Mouse (Mus musculus) liver, embryonic 12.5 days (tissue): ENCODE data around the gene Vps37b. TPM values are rescaled to one million over a fixed set of nuclear protein-coding genes. Genes with fewer than 3 reads are reported as not detected.
A peak's percentile ranks its signal among the peaks of the same experiment; 100 is the strongest.

Experiments
- ATAC-seq: fragments of 200-750 bp; cut with Nextera tagmentation; 2 replicates; pipeline ENCODE4 v1.8.0; 2017; ENCODE audit warnings: moderate number of reproducible peaks, mild to moderate bottlenecking, moderate library complexity
- H3K27ac ChIP-seq: fragments of 300-500 bp; sonication (generic); 2 replicates; pipeline ENCODE4 v1.5.1; 2016; ENCODE audit warnings: mild to moderate bottlenecking
- H3K27me3 ChIP-seq: fragments of 300-500 bp; sonication (generic); replicated peaks from 2 replicates; pipeline ENCODE4 v1.6.1; 2016; ENCODE audit warnings: mild to moderate bottlenecking, moderate library complexity
- H3K36me3 ChIP-seq: fragments of 300-500 bp; sonication (generic); 2 replicates; pipeline ENCODE4 v1.6.1; 2016; ENCODE audit warnings: mild to moderate bottlenecking, moderate library complexity
- H3K4me1 ChIP-seq: fragments of 300-500 bp; sonication (generic); 2 replicates; pipeline ENCODE4 v1.6.1; 2016
- H3K4me2 ChIP-seq: fragments of 300-500 bp; sonication (generic); 2 replicates; pipeline ENCODE4 v1.6.1; 2016; ENCODE audit warnings: mild to moderate bottlenecking, moderate library complexity
- H3K4me3 ChIP-seq: fragments of 300-500 bp; sonication (generic); 2 replicates; pipeline ENCODE4 v1.5.1; 2016; ENCODE audit warnings: mild to moderate bottlenecking, moderate library complexity
- H3K9ac ChIP-seq: fragments of 300-500 bp; sonication (generic); 2 replicates; pipeline ENCODE4 v1.6.1; 2016; ENCODE audit warnings: mild to moderate bottlenecking, moderate library complexity
- H3K9me3 ChIP-seq: fragments of 300-500 bp; sonication (generic); replicated peaks from 2 replicates; pipeline ENCODE4 v1.6.1; 2016; ENCODE audit warnings: mild to moderate bottlenecking, moderate library complexity
- WGBS: fragments of 180-500 bp; shearing (Covaris S2); methylation state at CpG from one replicate; pipeline ENCODE4 v1.1.7; 2016; ENCODE audit not compliant: insufficient replicate concordance; 5-methylcytosine and 5-hydroxymethylcytosine counted together
- polyA plus RNA-seq: library from polyadenylated mRNA; unstranded; fragments of >200 nt; fragmentation: Nextera tagmentation; extraction: Ambion mirVana; gene quantifications from 2 replicates; pipeline ENCODE4 v1.2.1, GENCODE M21; 2016

Gene Vps37b
- polyA plus RNA-seq, 1 experiment from 2014 or later: 20.9 TPM

DNA sequence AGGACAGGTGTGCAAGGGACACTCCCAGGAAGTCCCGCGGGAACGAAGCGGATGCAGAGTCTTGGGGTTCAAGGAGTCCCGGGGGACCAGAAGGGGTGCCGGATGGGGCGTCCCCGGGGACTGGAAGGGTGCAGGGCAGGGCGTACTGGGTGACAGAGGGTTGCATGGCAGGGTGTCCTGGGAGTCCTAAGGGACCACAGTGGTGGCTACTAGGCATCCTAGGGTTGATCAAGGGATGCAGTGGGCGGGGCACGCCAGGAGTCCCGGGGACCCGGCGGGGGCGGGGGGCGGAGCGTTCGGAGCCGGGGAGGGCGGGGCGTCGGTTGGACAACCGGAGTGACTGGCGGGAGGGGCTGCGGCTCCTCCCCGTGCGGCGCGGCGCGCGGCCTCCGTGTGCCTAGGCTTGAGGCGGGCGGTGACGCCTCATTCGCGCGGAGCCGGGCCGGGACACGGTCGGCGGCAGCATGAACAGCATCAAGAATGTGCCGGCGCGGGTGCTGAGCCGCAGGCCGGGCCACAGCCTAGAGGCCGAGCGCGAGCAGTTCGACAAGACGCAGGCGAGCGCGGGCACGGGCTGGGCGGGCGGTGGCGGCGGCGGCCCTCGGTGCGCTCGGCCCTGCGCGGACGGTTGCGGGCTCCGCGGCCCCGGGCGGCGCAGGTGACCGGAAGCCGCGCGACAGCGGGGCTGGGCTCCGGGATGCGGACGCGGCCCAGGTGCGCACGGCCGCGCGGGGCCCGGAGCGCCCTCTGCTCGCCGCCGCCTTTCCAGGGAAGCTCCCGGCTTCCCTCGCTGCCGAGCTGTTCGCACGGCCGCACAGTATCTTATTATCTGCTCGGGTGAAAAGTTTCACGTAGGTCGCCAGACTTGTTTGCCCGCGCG is 58.5 kb downstream of the Vps37b start, which contains the start of gene Hip1r:
TSS of gene Hip1r (plus strand) at position 330 of the 880 bp plus-strand sequence.
- ATAC-seq: peak; percentile 86
- WGBS: 2% methylated on average over 105 of the region's 106 CpGs
- Histone ChIP-seq H3K27ac (peak within 1 kb of the TSS; percentile 78), H3K4me3 (peak within 1 kb of the TSS; percentile 76), H3K4me1 (peaks cover 42% of the 10 kb centered on the region), H3K9me3 (no peaks in the 10 kb centered on the region), H3K4me2 (peak within 1 kb of the TSS; percentile 86), H3K36me3 (no peaks in the 10 kb centered on the region), H3K9ac (peak within 1 kb of the TSS; percentile 77), H3K27me3 (peaks cover 56% of the 10 kb centered on the region)

DNA sequence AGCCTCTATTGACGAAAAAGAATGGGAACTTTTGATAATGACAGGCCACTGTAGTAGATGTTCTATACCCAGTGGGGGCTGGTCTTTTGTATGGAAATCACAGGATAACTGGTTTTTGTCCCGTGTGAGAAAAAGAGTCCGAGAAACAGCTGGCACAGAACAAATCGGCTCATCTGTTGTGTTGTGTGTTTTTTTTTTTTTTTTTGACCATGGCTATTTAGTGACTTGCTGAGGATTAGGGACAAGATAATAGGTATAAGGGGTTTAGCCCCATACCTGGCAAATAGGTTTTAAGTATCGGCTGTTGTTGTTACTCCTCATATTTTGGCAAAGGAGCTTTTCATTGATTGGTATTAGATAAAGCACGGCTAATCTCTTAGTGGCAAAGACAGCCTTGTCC is 59.6 kb downstream of the Vps37b start:
- peaks cover 32% of the 10 kb centered on the region for H3K4me1 ChIP-seq
- H3K36me3 ChIP-seq: no peaks in the 10 kb centered on the region
- ATAC-seq: no peak
- WGBS: 66% methylated on average over 6 of the region's 6 CpGs
- peaks cover 56% of the 10 kb centered on the region for H3K27me3 ChIP-seq
- no peak overlapping the region for H3K4me2 ChIP-seq
- H3K9me3 ChIP-seq: no peaks in the 10 kb centered on the region
- no peak overlapping the region for H3K9ac ChIP-seq
- no peak overlapping the region for H3K4me3 ChIP-seq
- H3K27ac ChIP-seq: no peak overlapping the region

- peaks cover 42% of the 10 kb centered on the region for H3K27me3 ChIP-seq
- H3K36me3 ChIP-seq: no peaks in the 10 kb centered on the region
- H3K4me3 ChIP-seq: no peak overlapping the region
- no peak overlapping the region for H3K27ac ChIP-seq
- WGBS: 76% methylated on average over 4 of the region's 4 CpGs
- no peak overlapping the region for H3K9ac ChIP-seq
- H3K9me3 ChIP-seq: no peaks in the 10 kb centered on the region
- no peak overlapping the region for H3K4me2 ChIP-seq
- H3K4me1 ChIP-seq: peaks cover 24% of the 10 kb centered on the region
- ATAC-seq: no peak
These were observed 61.5 kb downstream of the Vps37b start for GRCm38 (mm10) chr5:123970576-123970975.

- H3K4me3 ChIP-seq: no peak overlapping the region
- ATAC-seq: no peak
- 71% methylated on average over 8 of the region's 8 CpGs for WGBS
- H3K4me2 ChIP-seq: no peak overlapping the region
- H3K9me3 ChIP-seq: no peaks in the 10 kb centered on the region
- no peaks in the 10 kb centered on the region for H3K36me3 ChIP-seq
- no peak overlapping the region for H3K27ac ChIP-seq
- H3K9ac ChIP-seq: no peak overlapping the region
- H3K4me1 ChIP-seq: peaks cover 21% of the 10 kb centered on the region
- H3K27me3 ChIP-seq: peaks cover 30% of the 10 kb centered on the region
These were observed 62.9 kb downstream of the Vps37b start for GRCm38 (mm10) chr5:123969216-123969615.

DNA sequence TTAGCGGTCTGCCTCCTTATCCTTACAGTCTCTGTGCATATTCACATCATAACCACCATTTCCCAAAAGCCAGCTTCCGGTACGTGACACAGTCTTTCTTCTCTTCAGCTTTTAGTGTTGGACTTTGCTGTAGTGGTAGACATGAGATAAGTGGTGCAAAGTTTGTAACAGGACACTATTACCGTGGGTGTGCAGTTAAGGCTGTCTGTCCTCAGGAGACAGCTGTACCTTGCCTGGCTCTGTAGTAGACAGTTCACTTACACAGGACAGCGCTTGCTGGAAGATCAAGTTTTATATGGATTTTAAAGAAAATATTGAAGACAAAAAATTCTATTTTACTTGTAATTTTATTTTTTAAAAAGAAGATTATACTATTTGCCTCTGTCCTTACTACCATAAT is 63.6 kb downstream of the Vps37b start:
- no peak for ATAC-seq
- H3K4me2 ChIP-seq: no peak overlapping the region
- WGBS: 73% methylated on average over 5 of the region's 5 CpGs

GRCm38 (mm10) chr5:123966759-123967158 is 65.3 kb downstream of the Vps37b start:
- no peak for ATAC-seq
- H3K27ac ChIP-seq: no peak overlapping the region

More for the DNA sequence above, 63.6 kb downstream of the Vps37b start:
- Histone ChIP-seq H3K4me3 (no peak overlapping the region), H3K36me3 (no peaks in the 10 kb centered on the region), H3K4me1 (peaks cover 17% of the 10 kb centered on the region), H3K9me3 (no peaks in the 10 kb centered on the region), H3K27ac (no peak overlapping the region), H3K27me3 (peaks cover 22% of the 10 kb centered on the region), H3K9ac (no peak overlapping the region)

DNA sequence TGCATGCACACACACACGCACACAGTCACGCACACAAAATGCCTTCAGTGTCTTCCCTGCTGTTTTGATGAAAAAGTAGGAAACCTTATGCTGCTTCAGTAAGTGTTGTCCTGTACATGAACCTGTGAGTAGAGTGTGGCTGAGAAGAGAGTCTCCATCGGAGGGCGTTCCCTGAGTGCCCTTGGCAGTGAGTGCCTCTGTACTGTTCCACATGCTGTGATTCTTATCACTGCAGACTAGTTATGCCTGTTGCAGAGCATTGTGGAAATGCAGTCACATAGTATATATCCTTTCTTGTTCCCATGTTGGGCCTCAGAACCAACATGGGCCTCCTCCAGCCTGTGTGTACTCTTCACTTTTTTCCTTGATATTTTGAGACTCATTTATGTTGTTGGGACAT is 67.9 kb downstream of the Vps37b start:
- peaks cover 4% of the 10 kb centered on the region; the same call in 1 of the 2 replicates for H3K27me3 ChIP-seq
- H3K4me3 ChIP-seq: no peak overlapping the region
- H3K9ac ChIP-seq: no peak overlapping the region
- no peak overlapping the region for H3K4me2 ChIP-seq
- no peak overlapping the region for H3K27ac ChIP-seq
- no peak; the same call in 1 of the 2 replicates for ATAC-seq
- H3K36me3 ChIP-seq: no peaks in the 10 kb centered on the region; the same call in 1 of the 2 replicates
- 0 out of 2 replicates have a peak, but pooled peaks cover 12% of the 10 kb centered on the region for H3K4me1 ChIP-seq
- H3K9me3 ChIP-seq: no peaks in the 10 kb centered on the region
- WGBS: 89% methylated on average over 4 of the region's 4 CpGs

More at GRCm38 (mm10) chr5:123966759-123967158, 65.3 kb downstream of the Vps37b start:
- H3K4me1 ChIP-seq: 0 out of 2 replicates have a peak, but pooled peaks cover 12% of the 10 kb centered on the region
- H3K27me3 ChIP-seq: peaks cover 5% of the 10 kb centered on the region
- H3K4me3 ChIP-seq: no peak overlapping the region
- no peaks in the 10 kb centered on the region for H3K9me3 ChIP-seq
- H3K36me3 ChIP-seq: no peaks in the 10 kb centered on the region; the same call in 1 of the 2 replicates
- H3K4me2 ChIP-seq: no peak overlapping the region
- WGBS: 76% methylated on average over 2 of the region's 2 CpGs
- no peak overlapping the region for H3K9ac ChIP-seq

DNA sequence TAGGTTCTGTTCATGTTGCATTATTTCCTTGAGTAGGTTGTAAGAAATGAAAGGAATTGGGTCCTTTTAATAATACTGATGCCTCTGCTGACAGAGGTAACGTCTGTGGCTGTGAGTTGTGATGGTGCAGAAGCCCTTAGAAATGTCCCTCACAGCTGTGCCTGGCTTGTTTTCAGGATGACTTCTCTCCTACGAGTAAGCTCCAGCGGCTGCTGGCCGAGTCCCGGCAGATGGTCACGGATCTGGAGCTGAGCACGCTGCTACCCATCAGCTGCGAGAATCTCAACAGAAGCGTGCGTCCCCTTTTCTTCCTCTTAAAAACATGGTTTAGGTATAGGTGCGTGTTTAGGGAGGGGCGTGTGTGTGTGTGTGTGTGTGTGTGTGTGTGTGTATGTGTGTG is 71.0 kb downstream of the Vps37b start:
- no peaks in the 10 kb centered on the region for H3K9me3 ChIP-seq
- no peak for ATAC-seq
- WGBS: 81% methylated on average over 12 of the region's 12 CpGs
- H3K27ac ChIP-seq: no peak overlapping the region
- H3K9ac ChIP-seq: no peak overlapping the region
- H3K4me3 ChIP-seq: no peak overlapping the region
- no peak overlapping the region for H3K4me2 ChIP-seq
- 0 out of 2 replicates have a peak, but pooled peaks cover 17% of the 10 kb centered on the region for H3K4me1 ChIP-seq
- 0 out of 2 replicates have a peak, but pooled peaks cover 4% of the 10 kb centered on the region for H3K27me3 ChIP-seq
- no peaks in the 10 kb centered on the region; the same call in 1 of the 2 replicates for H3K36me3 ChIP-seq

GRCm38 (mm10) chr5:123960129-123960528 is 71.9 kb downstream of the Vps37b start:
- H3K27me3 ChIP-seq: 0 out of 2 replicates have a peak, but pooled peaks cover 4% of the 10 kb centered on the region
- H3K4me1 ChIP-seq: 0 out of 2 replicates have a peak, but pooled peaks cover 17% of the 10 kb centered on the region
- H3K36me3 ChIP-seq: no peaks in the 10 kb centered on the region; the same call in 1 of the 2 replicates
- H3K9ac ChIP-seq: no peak overlapping the region
- no peak for ATAC-seq
- no peaks in the 10 kb centered on the region for H3K9me3 ChIP-seq
- no peak overlapping the region for H3K4me3 ChIP-seq
- no peak overlapping the region for H3K27ac ChIP-seq
- WGBS: 66% methylated on average over 8 of the region's 8 CpGs
- H3K4me2 ChIP-seq: no peak overlapping the region

GRCm38 (mm10) chr5:123959018-123959417 is 73.1 kb downstream of the Vps37b start:
- 0 out of 2 replicates have a peak, but pooled peaks cover 4% of the 10 kb centered on the region for H3K27me3 ChIP-seq
- no peak overlapping the region for H3K27ac ChIP-seq
- no peaks in the 10 kb centered on the region; the same call in 1 of the 2 replicates for H3K36me3 ChIP-seq
- H3K9ac ChIP-seq: no peak overlapping the region
- WGBS: 73% methylated on average over 3 of the region's 3 CpGs
- 0 out of 2 replicates have a peak, but pooled peaks cover 9% of the 10 kb centered on the region for H3K4me1 ChIP-seq
- no peak for ATAC-seq
- H3K4me2 ChIP-seq: no peak overlapping the region
- H3K4me3 ChIP-seq: no peak overlapping the region
- no peaks in the 10 kb centered on the region for H3K9me3 ChIP-seq

DNA sequence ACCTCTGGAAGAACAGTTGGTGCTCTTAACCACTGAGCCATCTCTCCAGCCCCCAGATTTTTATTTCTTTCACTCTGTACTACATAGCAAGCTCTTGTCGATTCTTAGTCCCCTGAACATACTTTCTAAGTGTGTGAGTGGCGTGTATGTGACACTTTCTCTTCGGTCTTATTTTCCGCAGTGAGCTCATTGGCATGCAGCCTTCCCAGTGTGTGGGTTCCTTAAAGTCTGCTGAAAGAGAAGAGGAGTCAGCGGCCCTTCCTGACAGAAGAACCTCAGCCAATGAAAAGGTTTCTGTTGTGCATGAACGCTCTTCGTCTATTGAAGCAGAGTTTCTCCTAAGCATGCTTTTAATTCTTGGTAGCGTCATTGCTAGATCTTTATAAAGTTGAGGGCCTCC is 74.9 kb downstream of the Vps37b start:
- H3K9ac ChIP-seq: no peak overlapping the region
- no peak overlapping the region for H3K27ac ChIP-seq
- H3K27me3 ChIP-seq: 0 out of 2 replicates have a peak, but pooled peaks cover 4% of the 10 kb centered on the region
- 0 out of 2 replicates have a peak, but pooled peaks cover 8% of the 10 kb centered on the region for H3K4me1 ChIP-seq
- WGBS: 82% methylated on average over 8 of the region's 8 CpGs
- H3K36me3 ChIP-seq: no peaks in the 10 kb centered on the region; the same call in 1 of the 2 replicates
- H3K4me3 ChIP-seq: no peak overlapping the region
- ATAC-seq: no peak
- no peaks in the 10 kb centered on the region for H3K9me3 ChIP-seq
- H3K4me2 ChIP-seq: no peak overlapping the region
